Comparison of ENCODE assay signal across 8 mouse cellular contexts in genomic region chr13:52979331-52980051, GRCm38 (mm10). TPM values are rescaled to one million over a fixed set of nuclear protein-coding genes. Genes with fewer than 3 reads are reported as not detected.
DNase-seq lines count a peak whose midpoint lies in the region; ATAC-seq lines count a peak whose summit lies in the region.

No protein-coding gene starts in this region.

- ATAC-seq in embryonic facial prominence, embryonic 11.5 days (replicated peaks; ENCODE audit: insufficient number of reproducible peaks, low FRiP score, low TSS enrichment, low read depth): no peak
- ATAC-seq in heart, embryonic 16.5 days (replicated peaks; ENCODE audit: extremely low read depth, insufficient read depth, low FRiP score): peak; percentile 44; the same call in 1 of the 2 replicates
- ATAC-seq in limb, embryonic 12.5 days (ENCODE audit: insufficient number of reproducible peaks, insufficient read depth, low FRiP score, low TSS enrichment, low read depth): no peak
- no peak for ATAC-seq in monocyte, adult 5-6 weeks (replicated peaks; ENCODE audit: insufficient number of reproducible peaks, low FRiP score, low TSS enrichment, poor library complexity, severe bottlenecking)

- under 1% methylated on average over 22 of the region's 22 CpGs for WGBS in embryonic facial prominence, embryonic 11.5 days
- under 1% methylated on average over 22 of the region's 22 CpGs for WGBS in heart, embryonic 16.5 days
- 0% methylated on average over 22 of the region's 22 CpGs for WGBS in limb, embryonic 12.5 days

- peaks cover 5% of the 10 kb centered on the region for H3K4me1 ChIP-seq in embryonic facial prominence, embryonic 11.5 days (ENCODE audit: control insufficient read depth, insufficient read depth, low read length)
- H3K4me1 ChIP-seq in heart, embryonic 16.5 days (ENCODE audit: control insufficient read depth, insufficient read depth, low read length): peaks cover 33% of the 10 kb centered on the region
- H3K4me1 ChIP-seq in limb, embryonic 12.5 days (replicated peaks): peaks cover 43% of the 10 kb centered on the region

- peak overlapping the region; percentile 87; the same call in 1 of the 2 replicates for H3K9ac ChIP-seq in embryonic facial prominence, embryonic 11.5 days (replicated peaks; ENCODE audit: low read length)
- H3K9ac ChIP-seq in heart, embryonic 16.5 days (ENCODE audit: low read length): peak overlapping the region; percentile 95
- H3K9ac ChIP-seq in limb, embryonic 12.5 days (replicated peaks): peak overlapping the region; percentile 91

- H3K4me3 ChIP-seq in embryonic facial prominence, embryonic 11.5 days (ENCODE audit: low read depth, low read length): peak overlapping the region; percentile 89
- H3K4me3 ChIP-seq in heart, embryonic 16.5 days (ENCODE audit: low read length): peak overlapping the region; percentile 92
- H3K4me3 ChIP-seq in limb, embryonic 12.5 days (replicated peaks): peak overlapping the region; percentile 91

- H3K27me3 ChIP-seq in embryonic facial prominence, embryonic 11.5 days (ENCODE audit: control insufficient read depth, insufficient read depth, low read length): no peaks in the 10 kb centered on the region
- H3K27me3 ChIP-seq in heart, embryonic 16.5 days (ENCODE audit: control insufficient read depth, insufficient read depth, low read length): no peaks in the 10 kb centered on the region
- H3K27me3 ChIP-seq in limb, embryonic 12.5 days: peaks cover 17% of the 10 kb centered on the region

- no peaks in the 10 kb centered on the region for H3K36me3 ChIP-seq in embryonic facial prominence, embryonic 11.5 days (replicated peaks; ENCODE audit: control insufficient read depth, insufficient read depth, low read depth, low read length)
- no peaks in the 10 kb centered on the region for H3K36me3 ChIP-seq in heart, embryonic 16.5 days (ENCODE audit: control insufficient read depth, insufficient read depth)
- no peaks in the 10 kb centered on the region for H3K36me3 ChIP-seq in limb, embryonic 12.5 days

- no peak overlapping the region for H3K27ac ChIP-seq in embryonic facial prominence, embryonic 11.5 days (replicated peaks; ENCODE audit: low read depth, low read length)
- peak overlapping the region; percentile 97 for H3K27ac ChIP-seq in heart, embryonic 16.5 days (ENCODE audit: low read length)
- peak overlapping the region; percentile 95; the same call in 1 of the 2 replicates for H3K27ac ChIP-seq in limb, embryonic 12.5 days

- H3K9me3 ChIP-seq in embryonic facial prominence, embryonic 11.5 days (replicated peaks; ENCODE audit: control insufficient read depth, low read length): no peaks in the 10 kb centered on the region
- no peaks in the 10 kb centered on the region for H3K9me3 ChIP-seq in heart, embryonic 16.5 days (replicated peaks; ENCODE audit: control insufficient read depth, low read length)
- H3K9me3 ChIP-seq in limb, embryonic 12.5 days: no peaks in the 10 kb centered on the region

- DNase-seq in ovary, adult 18-20 months (ENCODE audit: low spot score): peak; percentile 32
- DNase-seq in ovary, postnatal 14 days (ENCODE audit: low spot score): no peak
- peak; percentile 51 for DNase-seq in embryonic facial prominence, embryonic 11.5 days (ENCODE audit: low spot score)
- peak; percentile 53 for DNase-seq in neural tube, embryonic 10.5 days (ENCODE audit: extremely low spot score, low spot score)
- DNase-seq in thymus, postnatal 14 days: no peak

- H3K4me2 ChIP-seq in embryonic facial prominence, embryonic 11.5 days (ENCODE audit: low read depth, low read length): peak overlapping the region; percentile 97
- H3K4me2 ChIP-seq in heart, embryonic 16.5 days (ENCODE audit: low read depth, low read length): peak overlapping the region; percentile 58
- peak overlapping the region; percentile 97 for H3K4me2 ChIP-seq in limb, embryonic 12.5 days

RNA-seq across cellular contexts. Expression of gene Nfil3, which starts 1.4 kb away (rescaled TPM):
- 23.9 and 25.4 TPM in 2 replicates for polyA plus RNA-seq in embryonic facial prominence, embryonic 11.5 days (2014; fragmentation: Nextera tagmentation; extraction: Ambion mirVana)
- 39.7 and 40.7 TPM in 2 replicates for polyA plus RNA-seq in heart, embryonic 16.5 days (2015; fragmentation: Nextera tagmentation; extraction: Ambion mirVana)
- polyA plus RNA-seq in limb, embryonic 12.5 days (2016; fragmentation: Nextera tagmentation; extraction: Ambion mirVana): 30.1 and 31.6 TPM in 2 replicates
- 97.8 to 144 TPM (median 137 TPM) in 3 replicates for total RNA-seq in monocyte, adult 5-6 weeks (2017)

RNA-seq across cellular contexts. Expression of gene Auh, which starts 50.0 kb away (rescaled TPM):
- 32.8 and 33.1 TPM in 2 replicates for polyA plus RNA-seq in embryonic facial prominence, embryonic 11.5 days (2014; fragmentation: Nextera tagmentation; extraction: Ambion mirVana)
- 59.8 and 61.7 TPM in 2 replicates for polyA plus RNA-seq in heart, embryonic 16.5 days (2015; fragmentation: Nextera tagmentation; extraction: Ambion mirVana)
- polyA plus RNA-seq in limb, embryonic 12.5 days (2016; fragmentation: Nextera tagmentation; extraction: Ambion mirVana): 40.8 and 41.0 TPM in 2 replicates
- 67.6 to 97.6 TPM (median 69.5 TPM) in 3 replicates for total RNA-seq in monocyte, adult 5-6 weeks (2017)

Comparison
In these comparisons a context has a peak if more than half of its experiments do, and no peak if none do; other contexts are left out.
1. DNase-seq: peak in ovary, adult 18-20 months (single experiment), embryonic facial prominence, embryonic 11.5 days (single experiment) and neural tube, embryonic 10.5 days (single experiment); none in ovary, postnatal 14 days (single experiment) and thymus, postnatal 14 days (single experiment).
2. Peak in every context shown above with its lines, with median percentiles within 50 percentile points of each other: H3K4me2 ChIP-seq, H3K4me3 ChIP-seq and H3K9ac ChIP-seq.